Mouse (Mus musculus) layer of hippocampus, adult 9-10 months (tissue): ENCODE measurements around the gene Cyp2a12.
"Not testable (repeated sequence)": the region's sequence is repeated elsewhere in the genome, so short reads cannot be mapped to it uniquely, and the experiment has no call there.

Experiments used
- DNase-seq: peaks from one replicate; pipeline ENCODE4 v3.0.0; 2022; ENCODE audit warnings: low spot score

The Cyp2a12 gene

GRCm38 (mm10) chr7:27028789-27029188, at the start of gene Cyp2a12:
Gene Cyp2a12, plus strand, starts transcription at chr7:27029081.
- DNase-seq, result no peak

GRCm38 (mm10) chr7:26981464-26981863, 47.4 kb upstream of the Cyp2a12 start:
- DNase-seq, result not testable (repeated sequence)

GRCm38 (mm10) chr7:26981937-26982336, 46.9 kb upstream of the Cyp2a12 start:
- DNase-seq, result not testable (repeated sequence)

- no peak for DNase-seq
Measured at GRCm38 (mm10) chr7:26982551-26982950, 46.3 kb upstream of the Cyp2a12 start.

- not testable (repeated sequence) for DNase-seq
Measured at GRCm38 (mm10) chr7:26983151-26983550, 45.7 kb upstream of the Cyp2a12 start.

- not testable (repeated sequence) for DNase-seq
Measured at GRCm38 (mm10) chr7:27026581-27026980, 2.3 kb upstream of the Cyp2a12 start.

GRCm38 (mm10) chr7:27048886-27049285, 20.0 kb downstream of the Cyp2a12 start:
- DNase-seq, result not testable (repeated sequence)

- not testable (repeated sequence) for DNase-seq
Measured at GRCm38 (mm10) chr7:27059333-27059732, 30.5 kb downstream of the Cyp2a12 start.

GRCm38 (mm10) chr7:27059896-27060295, 31.0 kb downstream of the Cyp2a12 start:
- not testable (repeated sequence) for DNase-seq

- no peak for DNase-seq
Measured at GRCm38 (mm10) chr7:27078641-27079040, 49.8 kb downstream of the Cyp2a12 start.

- no peak for DNase-seq
Measured at GRCm38 (mm10) chr7:27081625-27082024, 52.7 kb downstream of the Cyp2a12 start.
